Mouse (Mus musculus) retina, postnatal 1 day (tissue): ENCODE measurements around the gene Hormad1.
"Not testable (repeated sequence)": the region's sequence is repeated elsewhere in the genome, so short reads cannot be mapped to it uniquely, and the experiment has no call there.

Experiments used
- DNase-seq: peaks from one replicate; pipeline ENCODE4 v3.0.0-alpha.2; 2012

Gene Hormad1

DNA sequence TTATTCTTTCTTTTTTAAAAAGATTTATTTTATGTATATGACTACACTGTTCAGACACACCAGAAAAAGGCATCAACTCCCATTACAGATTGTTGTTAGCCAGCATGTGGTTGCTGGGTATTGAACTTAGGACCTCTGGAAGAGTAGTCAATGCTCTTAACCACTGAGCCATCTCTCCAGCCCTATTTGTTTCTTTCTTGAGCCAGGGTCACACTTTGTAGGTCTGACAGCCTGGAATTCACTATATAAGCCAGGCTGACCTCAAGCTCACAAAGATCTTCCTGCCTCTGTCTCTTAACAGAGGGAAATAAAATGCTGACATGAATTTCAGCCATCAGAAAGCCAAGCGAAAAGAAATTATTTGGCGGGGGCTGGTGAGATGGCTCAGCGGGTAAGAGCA lies 10.1 kb downstream of the Hormad1 start:
- DNase-seq, result no peak

DNA sequence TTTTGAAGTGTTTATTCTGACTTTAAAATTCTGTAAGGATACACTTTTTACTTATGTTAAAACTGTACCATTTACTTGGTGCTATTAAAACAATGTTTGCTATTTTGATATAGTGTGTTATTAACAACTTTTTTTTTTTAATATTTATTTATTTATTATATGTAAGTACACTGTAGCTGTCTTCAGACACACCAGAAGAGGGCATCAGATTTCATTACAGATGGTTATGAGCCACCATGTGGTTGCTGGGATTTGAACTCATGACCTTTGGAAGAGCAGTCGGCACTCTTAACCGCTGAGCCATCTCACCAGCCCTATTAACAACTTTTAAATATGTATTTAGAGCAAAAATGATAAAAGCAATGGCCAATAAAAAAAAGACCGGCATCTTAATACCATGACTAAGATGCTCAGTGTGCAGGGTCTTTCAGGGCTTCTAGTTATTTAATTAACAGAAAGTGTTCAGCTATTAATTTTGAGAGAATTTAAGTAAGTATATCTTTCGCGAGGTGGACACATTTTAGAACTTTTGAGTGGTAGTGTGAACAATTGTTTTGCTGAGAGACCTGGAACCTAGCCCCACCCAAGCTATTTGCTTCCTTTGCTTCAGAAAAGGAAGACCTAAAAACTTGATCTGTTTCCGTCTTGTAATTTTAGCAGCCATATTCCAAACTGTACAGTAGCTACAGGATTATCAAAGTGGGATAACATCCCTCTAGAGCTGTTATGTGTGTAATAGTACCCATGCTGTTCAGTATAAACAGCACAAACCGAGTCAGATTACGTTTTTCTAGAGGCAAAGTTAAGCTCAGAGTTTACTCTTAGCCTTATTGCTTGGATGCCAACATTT lies 28.5 kb downstream of the Hormad1 start:
- no peak for DNase-seq

DNA sequence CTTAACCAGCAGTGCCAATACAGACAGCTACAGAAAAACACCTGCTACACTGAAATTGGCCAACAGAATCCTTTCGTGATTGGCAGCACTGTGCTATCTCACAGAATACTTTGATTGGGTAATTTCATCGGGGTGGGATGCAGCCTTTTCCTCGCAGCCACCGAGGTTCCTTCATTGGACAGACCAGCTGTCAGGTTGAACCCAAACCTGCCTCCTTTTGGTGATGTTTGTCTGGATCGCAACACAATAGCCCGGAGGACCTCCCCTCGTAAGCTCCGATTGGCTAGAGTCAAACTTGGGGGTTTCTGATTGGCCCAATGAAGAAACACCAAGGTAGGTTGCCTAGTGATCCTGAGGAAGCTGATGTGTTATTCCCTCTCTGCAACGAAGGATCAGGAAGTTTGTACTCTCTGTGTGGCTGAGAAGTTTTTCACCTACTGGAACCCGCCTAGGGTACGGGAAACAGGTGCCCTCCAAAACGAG lies 29.2 kb downstream of the Hormad1 start, which contains the start of gene Golph3l:
Golph3l (plus strand) TSS at position 331 of the 483 bp plus-strand sequence.
- DNase-seq, result peak; percentile 99

DNA sequence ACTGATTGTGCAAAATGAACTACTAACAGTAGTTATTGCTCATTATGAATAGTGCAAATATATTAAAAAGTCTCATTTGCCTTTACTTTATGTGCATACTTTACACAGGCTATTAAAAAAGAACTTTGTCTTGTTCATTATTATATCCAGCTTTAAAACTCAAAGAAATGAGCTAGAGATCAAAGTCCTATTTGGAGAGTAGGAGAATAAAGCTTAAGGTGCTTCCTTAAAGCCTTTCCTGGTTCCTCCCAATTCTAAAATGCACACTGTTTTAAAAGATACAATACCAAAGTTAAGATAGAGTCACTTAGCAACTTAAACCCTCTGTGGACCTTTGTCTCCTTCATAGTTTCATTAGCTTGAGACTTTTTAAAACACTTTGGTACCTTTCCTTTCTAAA lies 39.3 kb downstream of the Hormad1 start:
- DNase-seq, result no peak

DNA sequence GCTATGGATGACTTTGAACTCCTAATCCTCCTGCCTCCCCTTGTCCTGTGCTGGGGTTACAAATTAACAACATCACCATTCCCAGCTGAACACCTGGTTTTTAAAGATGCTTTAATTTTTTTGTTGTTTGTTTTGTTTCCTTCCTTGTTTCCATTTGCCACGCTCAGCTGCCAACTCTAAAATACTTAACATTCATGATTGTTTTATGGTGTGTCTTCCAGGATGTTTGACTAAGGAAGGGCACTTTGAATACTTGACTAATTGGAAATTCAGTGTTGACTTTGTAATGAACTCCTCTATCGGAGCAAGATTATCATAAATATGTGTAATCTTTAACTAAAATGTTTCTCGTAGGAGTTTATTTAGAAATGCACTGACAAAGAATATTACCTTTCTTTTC lies 41.8 kb downstream of the Hormad1 start:
- DNase-seq, result no peak

DNA sequence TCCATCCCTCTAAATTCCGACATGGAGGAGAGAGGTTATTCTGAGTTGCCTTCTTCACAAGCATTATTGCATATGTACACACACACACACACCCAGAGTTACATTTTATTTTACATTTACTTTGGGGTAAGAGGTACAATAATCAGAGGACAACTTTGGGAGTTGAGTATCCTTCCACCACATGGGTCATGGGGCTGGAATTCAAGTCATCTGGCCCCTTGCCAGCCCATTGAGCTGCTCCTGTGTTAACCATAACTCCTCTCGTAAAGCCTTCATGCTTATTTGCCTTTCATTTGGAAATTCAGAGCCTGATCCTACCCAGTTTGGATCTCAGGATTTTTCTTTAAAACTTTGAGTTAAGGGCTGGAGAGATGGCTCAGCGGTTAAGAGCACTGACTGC lies 46.6 kb downstream of the Hormad1 start:
- DNase-seq, result no peak

DNA sequence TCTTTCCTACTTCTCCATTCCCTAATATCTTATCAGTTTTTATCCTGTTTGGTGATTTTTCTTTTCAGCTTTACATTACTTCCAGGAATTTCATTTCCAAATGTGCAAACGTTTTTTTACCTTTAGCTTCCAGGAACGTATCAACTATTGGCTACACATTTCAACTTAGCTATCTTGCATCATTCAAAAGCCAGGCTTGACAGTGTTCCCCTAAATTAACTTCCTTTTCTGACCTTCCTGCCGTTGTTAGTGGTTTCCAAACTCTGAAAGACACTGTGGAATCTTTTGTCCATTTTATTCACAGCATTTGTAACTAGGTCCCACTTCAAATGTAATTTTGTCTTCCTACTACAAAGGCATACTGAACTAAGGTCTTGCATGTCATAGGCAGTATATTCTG lies 49.7 kb downstream of the Hormad1 start:
- DNase-seq, result no peak

DNA sequence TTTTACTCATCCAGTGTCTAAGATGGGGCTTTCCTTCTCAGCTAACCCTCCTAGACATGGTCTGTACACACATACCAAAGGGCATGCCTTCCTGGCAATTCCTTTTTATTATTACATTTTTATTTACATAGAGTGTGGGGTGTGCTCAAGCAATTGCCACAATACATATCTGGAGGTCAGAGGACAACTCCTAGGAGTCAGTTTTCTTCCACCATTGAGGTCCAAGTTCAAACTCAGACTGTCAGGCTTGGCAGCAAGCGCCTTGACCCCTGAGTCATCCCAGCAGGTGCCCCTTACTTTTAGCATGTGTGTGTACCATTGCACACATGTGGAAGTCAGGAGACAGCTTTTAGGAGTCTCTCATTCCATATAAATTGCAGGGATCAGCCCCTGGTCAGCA lies 54.5 kb downstream of the Hormad1 start:
- DNase-seq, result no peak

DNA sequence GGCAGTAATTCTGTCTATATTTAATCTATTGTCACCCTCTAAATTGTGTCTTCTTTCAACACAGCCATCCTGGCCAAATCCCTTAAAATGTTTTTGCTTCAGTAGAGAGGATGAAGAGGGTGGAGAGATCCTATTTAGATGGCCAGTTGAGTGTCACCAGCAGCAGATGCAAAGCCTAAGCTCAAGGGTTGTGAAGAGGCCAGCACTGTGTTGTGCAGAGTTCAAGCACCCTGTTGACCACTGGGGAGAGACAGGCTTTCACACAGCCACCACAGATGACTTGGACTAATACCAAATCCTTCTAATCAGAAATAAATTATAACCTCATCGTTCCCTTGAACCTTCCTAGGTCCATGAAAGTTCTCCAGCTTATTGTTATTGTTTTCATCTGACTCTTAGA lies 59.0 kb downstream of the Hormad1 start:
- DNase-seq, result no peak

DNA sequence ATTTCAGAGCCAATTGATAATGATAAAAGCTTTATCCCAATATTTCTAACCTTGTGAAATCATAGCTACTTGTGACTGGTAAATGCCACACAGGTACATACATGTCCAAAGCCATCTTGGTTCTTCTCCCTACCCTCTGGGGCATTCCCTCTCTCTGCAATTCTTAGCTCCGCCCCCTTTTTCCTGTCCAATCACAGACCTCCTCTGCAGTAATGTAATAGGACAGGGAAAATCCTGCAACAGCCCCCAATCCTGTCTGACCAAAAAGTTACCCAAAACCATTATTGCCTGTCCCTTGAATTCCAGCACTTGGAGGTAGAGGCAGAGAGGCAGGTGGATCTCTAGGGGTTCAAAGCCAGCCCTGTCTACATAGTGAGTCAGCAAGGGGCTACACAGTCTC lies 61.8 kb downstream of the Hormad1 start:
- no peak for DNase-seq

DNA sequence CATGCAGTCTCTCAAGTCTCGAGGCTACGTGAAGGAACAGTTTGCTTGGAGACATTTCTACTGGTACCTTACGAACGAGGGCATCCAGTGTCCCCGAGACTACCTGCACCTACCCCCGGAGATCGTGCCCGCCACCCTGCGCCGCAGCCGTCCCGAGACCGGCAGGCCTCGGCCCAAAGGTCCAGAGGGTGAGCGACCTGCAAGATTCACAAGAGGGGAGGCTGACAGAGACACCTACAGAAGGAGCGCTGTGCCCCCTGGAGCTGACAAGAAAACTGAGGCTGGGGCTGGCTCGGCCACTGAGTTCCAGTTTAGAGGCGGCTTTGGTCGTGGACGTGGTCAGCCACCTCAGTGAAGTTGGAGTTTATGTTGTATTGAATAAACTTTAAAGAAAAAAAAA lies 62.9 kb downstream of the Hormad1 start:
- DNase-seq, result not testable (repeated sequence)

DNA sequence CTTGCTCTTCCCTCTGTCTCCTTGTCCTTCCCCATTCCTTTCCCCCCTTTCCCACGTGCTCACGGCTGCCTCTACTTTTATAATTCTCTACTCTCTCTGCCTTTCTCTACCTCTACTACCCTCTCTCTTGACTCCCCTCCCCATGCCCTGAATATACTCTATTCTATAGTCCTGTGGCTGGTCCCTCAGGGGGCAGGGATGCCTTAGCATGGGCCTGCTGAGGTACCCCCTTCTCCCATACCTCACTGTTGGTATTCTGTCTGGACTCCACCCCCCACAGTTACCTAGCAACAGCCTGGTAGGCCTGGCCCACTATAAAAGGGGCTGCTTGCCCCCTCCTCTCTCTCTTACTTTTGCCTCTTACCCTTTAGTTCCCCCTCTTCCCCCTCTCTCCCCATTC lies 64.1 kb downstream of the Hormad1 start:
- peak; percentile 13 for DNase-seq

DNA sequence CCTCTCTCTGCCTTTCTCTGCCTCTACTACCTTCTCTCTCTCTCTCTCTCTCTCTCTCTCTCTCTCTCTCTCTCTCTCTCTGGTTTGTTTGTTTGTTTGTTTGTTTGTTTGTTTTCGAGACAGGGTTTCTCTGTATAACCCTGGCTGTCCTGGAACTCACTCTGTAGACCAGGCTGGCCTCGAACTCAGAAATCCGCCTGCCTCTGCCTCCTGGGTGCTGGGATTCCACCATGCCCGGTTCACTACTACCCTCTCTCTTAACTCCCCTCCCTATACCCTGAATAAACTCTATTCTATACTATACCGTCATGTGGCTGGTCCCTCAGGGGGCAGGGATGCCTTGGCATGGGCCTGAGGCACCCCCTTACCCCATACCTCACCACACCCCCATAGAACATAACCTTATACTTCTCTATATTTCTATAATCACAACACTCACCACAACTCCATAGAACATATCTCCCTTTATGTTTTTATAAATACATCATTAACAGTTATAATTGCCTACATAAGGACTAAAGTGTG lies 64.6 kb downstream of the Hormad1 start:
- DNase-seq, result not testable (repeated sequence)

DNA sequence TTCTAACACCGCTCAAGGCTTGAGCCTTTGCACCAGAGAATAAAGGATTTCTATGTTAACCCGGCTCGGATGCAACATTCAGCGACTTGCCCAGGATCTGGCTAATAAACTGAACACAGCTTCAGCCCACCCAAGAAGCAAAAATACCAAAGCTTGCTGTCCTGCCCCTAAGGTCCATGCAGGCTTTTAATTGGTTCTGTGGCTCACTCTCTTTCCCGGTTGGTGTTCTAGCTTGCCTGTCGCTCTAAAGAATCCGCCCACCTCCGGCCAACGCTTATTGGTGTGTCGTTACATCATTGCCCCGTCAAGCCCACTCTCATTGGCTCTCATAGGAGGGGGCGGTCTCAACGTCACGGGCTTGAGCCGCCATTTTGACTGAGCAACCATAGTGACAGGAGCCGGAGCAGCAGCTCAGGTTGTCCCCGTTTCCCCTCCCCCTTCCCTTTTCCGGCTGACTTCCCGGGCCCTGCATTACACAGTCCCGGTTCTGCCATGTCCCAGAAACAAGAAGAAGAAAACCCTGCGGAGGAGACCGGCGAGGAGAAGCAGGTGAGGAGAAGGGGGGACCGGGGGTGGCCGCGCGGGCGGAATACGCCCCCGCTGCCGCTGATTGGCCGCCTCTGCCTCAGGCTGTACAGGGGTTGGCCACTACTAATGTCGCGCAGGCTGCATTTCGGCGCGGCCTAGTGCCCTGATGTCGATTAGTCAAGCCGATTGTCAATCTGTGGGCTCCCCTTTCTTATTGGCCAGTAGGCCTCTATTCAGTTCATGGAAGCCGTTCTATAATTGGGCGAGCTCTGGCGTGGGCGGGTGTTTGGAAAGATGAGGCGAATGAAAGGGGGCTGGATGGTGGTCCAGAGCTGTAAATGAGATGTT lies 65.4 kb downstream of the Hormad1 start, which contains the start of gene Ensa:
Ensa (plus strand) TSS at position 366 of the 876 bp plus-strand sequence.
- DNase-seq, result peak; percentile 100

DNA sequence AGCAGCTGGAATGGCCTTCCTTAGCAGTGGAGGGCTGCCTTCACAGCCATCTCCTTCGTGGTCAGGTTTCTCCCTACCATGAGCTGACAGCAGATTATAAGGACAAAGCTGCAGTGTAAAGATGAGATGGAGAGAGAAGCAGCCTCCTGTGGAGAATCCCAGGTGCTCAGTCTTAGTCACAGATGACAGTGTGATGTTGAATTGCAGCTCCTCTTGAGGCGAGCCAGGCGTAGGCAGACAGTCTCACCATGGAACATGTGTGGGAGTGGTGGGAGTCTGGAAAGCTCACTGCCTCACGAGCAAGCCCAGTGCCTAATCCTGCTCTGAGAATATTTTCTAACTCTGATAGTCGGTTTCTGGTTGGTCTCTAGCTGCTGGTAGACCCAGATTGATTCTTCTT lies 68.3 kb downstream of the Hormad1 start:
- no peak for DNase-seq

DNA sequence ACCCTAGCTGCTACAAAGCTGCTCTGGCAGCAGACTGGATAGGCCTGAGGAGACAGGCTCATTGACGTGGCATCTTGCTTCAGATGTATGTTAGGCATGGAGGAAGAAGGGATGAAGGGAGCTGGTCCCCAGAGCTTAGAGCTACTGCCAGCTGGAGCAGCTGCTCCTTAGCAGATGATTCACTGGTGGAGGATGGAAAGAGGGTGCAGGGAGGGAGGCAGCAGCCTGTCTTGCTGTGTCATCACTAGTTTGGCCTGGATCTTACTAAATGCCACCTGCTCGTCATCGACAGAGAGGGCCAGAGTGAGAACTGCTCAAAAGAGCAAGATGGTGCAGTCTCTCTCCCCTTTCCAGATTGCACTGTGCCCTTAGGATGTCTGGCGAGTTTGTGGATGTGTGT lies 70.3 kb downstream of the Hormad1 start:
- no peak for DNase-seq

DNA sequence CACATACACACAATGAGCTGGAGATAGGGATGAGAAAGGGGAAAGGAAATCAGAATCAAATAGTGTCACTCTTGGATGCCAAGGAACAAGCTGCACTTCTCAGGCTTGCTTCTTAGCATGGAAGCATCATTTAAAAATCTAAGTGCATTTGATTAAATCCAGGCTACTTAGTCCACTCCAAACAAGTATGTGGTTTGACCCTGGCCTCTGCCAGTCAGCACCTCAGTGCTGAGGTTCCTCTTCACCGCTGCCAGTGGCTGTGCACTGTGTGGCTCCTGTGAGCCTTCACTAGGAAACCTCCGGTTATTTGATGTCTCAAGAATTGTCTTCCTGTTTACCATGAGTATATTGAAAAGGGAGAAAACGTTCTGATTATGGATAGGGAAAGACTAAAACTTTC lies 71.4 kb downstream of the Hormad1 start:
- DNase-seq, result no peak

DNA sequence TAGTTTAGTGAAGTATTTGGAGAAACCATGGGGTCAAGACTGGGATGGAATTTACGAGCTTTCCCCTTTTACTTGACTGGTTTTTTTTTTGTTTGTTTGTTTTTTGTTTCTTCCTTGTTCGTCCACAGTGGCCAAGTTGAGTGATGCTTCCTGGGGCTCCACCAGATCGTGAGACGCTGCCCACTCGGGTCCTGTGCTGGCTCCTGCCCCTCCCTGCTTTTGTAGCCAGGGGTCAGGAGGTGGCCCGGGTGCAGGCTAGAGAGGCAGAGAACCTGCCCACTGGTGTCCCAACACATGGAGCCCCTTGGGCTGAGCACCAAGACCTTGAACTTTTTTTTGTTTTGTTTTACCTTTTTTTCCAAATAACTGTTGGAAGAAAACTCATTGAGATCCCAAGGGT lies 71.8 kb downstream of the Hormad1 start:
- no peak for DNase-seq

DNA sequence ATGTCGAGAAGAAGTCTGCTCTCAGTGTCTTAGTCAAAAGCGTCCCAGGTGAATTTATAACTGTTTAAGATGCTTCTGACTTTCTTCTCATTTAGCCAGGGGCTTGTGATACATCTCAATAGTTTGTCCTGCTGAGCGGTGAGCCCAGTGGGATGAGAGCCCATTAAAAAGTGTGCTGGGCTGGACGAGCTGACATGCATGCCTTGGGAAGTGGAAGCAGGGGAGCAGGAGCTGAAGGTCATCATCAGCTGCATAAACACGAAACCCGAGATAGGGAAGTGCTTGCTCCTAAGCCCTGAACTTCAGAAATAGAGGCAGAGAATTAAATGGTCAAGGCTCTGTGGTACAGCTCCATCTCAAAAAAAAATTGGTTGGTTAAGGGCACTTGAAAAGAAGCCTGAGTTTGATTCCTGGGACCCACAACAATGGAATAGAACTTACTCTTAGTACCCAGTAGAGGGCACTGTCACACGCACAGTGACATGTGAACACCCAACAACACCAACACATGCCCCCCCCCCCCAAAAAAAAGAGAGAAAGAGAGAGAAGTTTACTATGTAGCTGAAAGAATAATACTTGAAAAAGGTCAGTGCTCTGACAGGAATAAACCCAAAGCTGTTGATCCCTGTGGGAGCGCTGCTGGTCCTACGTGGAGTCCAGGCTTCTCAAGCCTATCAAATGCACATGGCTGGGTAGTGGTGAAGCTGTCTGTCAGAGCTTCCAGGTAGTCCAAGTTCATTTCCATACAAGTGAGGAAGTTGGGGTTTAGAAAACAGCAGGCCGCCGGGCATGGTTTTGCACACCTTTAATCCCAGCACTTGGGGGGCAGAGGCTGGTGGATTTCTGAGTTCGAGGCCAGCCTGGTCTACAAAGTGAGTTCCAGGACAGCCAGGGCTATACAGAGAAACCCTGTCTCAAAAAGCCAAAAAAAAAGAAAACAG lies 73.4 kb downstream of the Hormad1 start:
- peak; percentile 50 for DNase-seq

DNA sequence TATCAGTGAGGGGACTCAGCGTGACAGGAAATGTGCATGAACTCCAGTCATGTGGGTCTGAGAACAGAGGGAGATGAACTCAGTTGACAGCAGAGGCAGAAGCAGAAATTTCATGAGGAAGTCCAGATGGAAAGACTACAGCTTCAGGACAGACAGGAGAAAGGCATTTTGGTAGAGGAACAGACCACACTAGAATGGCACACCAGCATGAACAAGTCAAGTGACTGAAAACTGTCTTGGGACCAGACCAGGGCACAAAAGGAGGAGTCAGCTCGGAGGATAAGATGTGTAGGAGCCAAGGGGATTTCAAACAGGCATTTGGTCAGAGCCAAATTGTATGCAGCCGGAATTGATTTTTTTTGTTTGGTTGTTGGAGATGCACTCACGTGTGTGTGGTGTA lies 76.2 kb downstream of the Hormad1 start:
- no peak for DNase-seq

DNA sequence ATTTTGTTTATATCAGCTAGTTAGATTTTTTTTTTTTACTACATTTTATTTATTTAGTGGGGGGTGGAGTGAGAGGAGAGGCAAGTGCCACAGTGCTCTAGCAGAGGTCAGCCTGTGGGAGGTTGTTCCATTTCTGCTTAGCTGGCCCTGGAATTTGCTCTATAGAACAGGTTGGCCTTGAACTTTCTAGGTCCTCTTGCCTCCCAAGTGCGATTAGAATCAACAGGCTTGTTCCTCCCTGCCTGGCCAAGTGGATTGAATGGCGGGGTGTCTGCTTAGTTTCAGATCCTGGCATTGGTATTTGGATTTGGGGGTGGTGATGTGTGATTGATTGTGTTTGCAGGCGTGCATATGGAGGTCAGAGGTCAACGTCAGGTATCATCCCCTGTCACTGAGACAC lies 76.6 kb downstream of the Hormad1 start:
- no peak for DNase-seq
